In genomic region chr11:62938921-62939320, GRCm38 (mm10) we compare ENCODE assay signal across 24 mouse cellular contexts. TPM values are rescaled to one million over a fixed set of nuclear protein-coding genes. Genes with fewer than 3 reads are reported as not detected.
DNase-seq lines count a peak whose midpoint lies in the region; TF ChIP-seq lines count a peak whose summit lies in the region.
"Had no signal": no experiment of that assay in that cellular context is flagged by ENCODE, and none has a peak within 500 bp of the region (broad histone marks: within the 10 kb centered on the region; RNA-seq: fewer than 3 reads in every experiment).

No protein-coding gene starts in this region.

- WGBS in liver, adult 2 months = 70% methylated on average over 5 of the region's 5 CpGs

- H3K4me1 ChIP-seq in liver, adult 2 months (ENCODE audit: control insufficient read depth, insufficient read depth, low read length) = peaks cover 4% of the 10 kb centered on the region
- H3K4me1 ChIP-seq: embryonic facial prominence, embryonic 15.5 days; forebrain, embryonic 10.5 days; forebrain, embryonic 13.5 days; forebrain, embryonic 15.5 days had no signal

- no peak for TF ChIP-seq POLR2A in liver, adult 2 months (IDR thresholded peaks at IDR 0.05; ENCODE audit: extremely low read depth, insufficient read depth, low read length)

- no peaks in the 10 kb centered on the region; the same call in 1 of the 2 replicates for H3K27me3 ChIP-seq in liver, adult 2 months (ENCODE audit: control insufficient read depth, insufficient read depth, low read length)
- H3K27me3 ChIP-seq: embryonic facial prominence, embryonic 13.5 days; embryonic facial prominence, embryonic 15.5 days; forebrain, embryonic 13.5 days; forebrain, embryonic 15.5 days had no signal

- H3K9ac ChIP-seq in liver, adult 2 months (ENCODE audit: low read depth, low read length) = no peak overlapping the region
- H3K9ac ChIP-seq: embryonic facial prominence, embryonic 13.5 days; embryonic facial prominence, embryonic 15.5 days; forebrain, embryonic 13.5 days; forebrain, embryonic 15.5 days had no signal

- H3K4me3 ChIP-seq in gastrocnemius, adult 2 months = no peak overlapping the region
- no peak overlapping the region for H3K4me3 ChIP-seq in liver, adult 2 months (ENCODE audit: insufficient read depth, low read depth, low read length)
- H3K4me3 ChIP-seq: embryonic facial prominence, embryonic 13.5 days; embryonic facial prominence, embryonic 15.5 days; erythroblast, embryonic 14.5 days; forebrain, embryonic 10.5 days; forebrain, embryonic 13.5 days; forebrain, embryonic 15.5 days had no signal

- no peaks in the 10 kb centered on the region for H3K79me2 ChIP-seq in liver, adult 2 months (ENCODE audit: control insufficient read depth, insufficient read depth, low read length)

- H3K27ac ChIP-seq in gastrocnemius, adult 2 months = 0 out of 2 replicates have a peak overlapping the region, but pooled peaks have one; percentile 28
- H3K27ac ChIP-seq in liver, adult 2 months (replicated peaks; ENCODE audit: insufficient read depth, low read depth, low read length) = no peak overlapping the region
- H3K27ac ChIP-seq: embryonic facial prominence, embryonic 13.5 days; embryonic facial prominence, embryonic 15.5 days; forebrain, embryonic 10.5 days; forebrain, embryonic 13.5 days; forebrain, embryonic 15.5 days had no signal

- H3K36me3 ChIP-seq in liver, adult 2 months (ENCODE audit: control insufficient read depth, insufficient read depth, low read length) = no peaks in the 10 kb centered on the region
- H3K36me3 ChIP-seq: embryonic facial prominence, embryonic 13.5 days; embryonic facial prominence, embryonic 15.5 days; forebrain, embryonic 10.5 days; forebrain, embryonic 15.5 days had no signal

- no peak for TF ChIP-seq CTCF in gastrocnemius, adult 2 months (IDR thresholded peaks at IDR 0.05)
- TF ChIP-seq CTCF in liver, adult 2 months (IDR thresholded peaks at IDR 0.05; ENCODE audit: low read depth, low read length) = no peak

- DNase-seq in gastrocnemius, adult 2 months = no peak
- DNase-seq in gastrocnemius, postnatal 4 days (ENCODE audit: low spot score in 2 of 2) = no peak
- peak; percentile 67 for DNase-seq in liver, adult 2 months (ENCODE audit: extremely low read depth, low read depth, low spot score)
- no peak for DNase-seq in liver
- DNase-seq: adrenal gland, adult 2 months; adrenal gland, postnatal 10 days; adrenal gland, postnatal 25 days; cerebellum, adult 11 months; cerebellum, adult 18-20 months; cerebellum, adult 8-10 months; cerebellum, adult 9-11 months; cerebellum, postnatal 14 days; cerebellum, postnatal 36 days; embryo, embryonic 11 days had no signal

- intact Hi-C loops in gastrocnemius, adult 2 months (cut with DNase I) = no loop called here

RNA-seq across cellular contexts. Expression of gene Cdrt4, which starts 12.1 kb away (rescaled TPM):
- not detected for total RNA-seq in gastrocnemius, adult 2 months (2021)
- total RNA-seq in gastrocnemius, postnatal 4 days (2021) = under 1 TPM in 1 of 2 experiments, not detected in 1; 0.66 TPM
- total RNA-seq in liver, adult 2 months (2014; rRNA removed) = not detected in 2 replicates
- not detected in 2 replicates for polyA plus RNA-seq in liver, adult 2 months (2012; rRNA removed)
- total RNA-seq: adrenal gland, adult 2 months; adrenal gland, postnatal 10 days; adrenal gland, postnatal 25 days; common myeloid progenitor, adult 5-6 weeks; MEL had no signal
- polyA plus RNA-seq: C2C12; embryonic facial prominence, embryonic 11.5 days; erythroblast, embryonic 14.5 days; forebrain, embryonic 10.5 days; forebrain, embryonic 13.5 days; forebrain, embryonic 15.5 days had no signal

RNA-seq across cellular contexts. Expression of gene Tvp23b, which starts 59.7 kb away (rescaled TPM):
- total RNA-seq in gastrocnemius, adult 2 months (2021) = 1 to 10 TPM; 4.5 to 7.6 TPM
- 10 to 100 TPM; 18.9 to 20.4 TPM for total RNA-seq in gastrocnemius, postnatal 4 days (2021)
- 23.8 and 31.0 TPM in 2 replicates for total RNA-seq in liver, adult 2 months (2014; rRNA removed)
- 10.1 and 12.1 TPM in 2 replicates for polyA plus RNA-seq in liver, adult 2 months (2012; rRNA removed)
- polyA plus RNA-seq: erythroblast, embryonic 14.5 days had no signal
